Comparison of ENCODE assay signal across 8 mouse cellular contexts in genomic region chr15:95931013-95931775, GRCm38 (mm10).
DNase-seq lines count a peak whose midpoint lies in the region; ATAC-seq and TF ChIP-seq lines count a peak whose summit lies in the region.

No protein-coding gene starts in this region.

- no peaks in the 10 kb centered on the region for H3K4me1 ChIP-seq in kidney, embryonic 14.5 days (ENCODE audit: control insufficient read depth, insufficient read depth, low read length)
- peaks cover 7% of the 10 kb centered on the region; the same call in 1 of the 2 replicates for H3K4me1 ChIP-seq in forebrain, embryonic 14.5 days (ENCODE audit: control insufficient read depth, insufficient read depth, low read length)
- no peaks in the 10 kb centered on the region for H3K4me1 ChIP-seq in kidney, postnatal 0 days (replicated peaks; ENCODE audit: insufficient read depth, low read length)
- peaks cover 4% of the 10 kb centered on the region; the same call in 1 of the 2 replicates for H3K4me1 ChIP-seq in midbrain, embryonic 16.5 days (ENCODE audit: control insufficient read depth, insufficient read depth, low read length)

- no peak overlapping the region for H3K9ac ChIP-seq in kidney, embryonic 14.5 days (ENCODE audit: low read depth, low read length)
- H3K9ac ChIP-seq in forebrain, embryonic 14.5 days (ENCODE audit: low read length): no peak overlapping the region
- no peak overlapping the region for H3K9ac ChIP-seq in kidney, postnatal 0 days (ENCODE audit: low read depth, low read length)
- H3K9ac ChIP-seq in midbrain, embryonic 16.5 days (ENCODE audit: low read depth, low read length): no peak overlapping the region

- H3K4me3 ChIP-seq in kidney, embryonic 14.5 days (ENCODE audit: low read length): no peak overlapping the region
- H3K4me3 ChIP-seq in forebrain, embryonic 14.5 days (ENCODE audit: low read depth, low read length): no peak overlapping the region
- H3K4me3 ChIP-seq in kidney, postnatal 0 days (replicated peaks; ENCODE audit: low read depth, low read length): no peak overlapping the region
- H3K4me3 ChIP-seq in midbrain, embryonic 16.5 days (ENCODE audit: low read depth, low read length): no peak overlapping the region

- H3K27ac ChIP-seq in kidney, embryonic 14.5 days (ENCODE audit: low read depth, low read length): peak overlapping the region; percentile 63; the same call in 1 of the 2 replicates
- peak overlapping the region; percentile 52; the same call in 1 of the 2 replicates for H3K27ac ChIP-seq in forebrain, embryonic 14.5 days (ENCODE audit: low read depth, low read length)
- peak overlapping the region; percentile 44; the same call in 1 of the 2 replicates for H3K27ac ChIP-seq in kidney, postnatal 0 days
- H3K27ac ChIP-seq in midbrain, embryonic 16.5 days (ENCODE audit: low read length): peak overlapping the region; percentile 47; the same call in 1 of the 2 replicates

- no peaks in the 10 kb centered on the region for H3K9me3 ChIP-seq in kidney, embryonic 14.5 days (ENCODE audit: control insufficient read depth, low read length)
- no peaks in the 10 kb centered on the region for H3K9me3 ChIP-seq in forebrain, embryonic 14.5 days (replicated peaks; ENCODE audit: control insufficient read depth, low read length)
- no peaks in the 10 kb centered on the region for H3K9me3 ChIP-seq in kidney, postnatal 0 days (replicated peaks; ENCODE audit: low read length)
- H3K9me3 ChIP-seq in midbrain, embryonic 16.5 days (replicated peaks; ENCODE audit: control insufficient read depth, low read length, poor library complexity, severe bottlenecking): no peaks in the 10 kb centered on the region

- H3K27me3 ChIP-seq in kidney, embryonic 14.5 days (ENCODE audit: control insufficient read depth, insufficient read depth, low read length): no peaks in the 10 kb centered on the region
- H3K27me3 ChIP-seq in forebrain, embryonic 14.5 days (replicated peaks; ENCODE audit: control insufficient read depth, insufficient read depth, low read length): no peaks in the 10 kb centered on the region
- H3K27me3 ChIP-seq in kidney, postnatal 0 days (ENCODE audit: insufficient read depth, low read length): no peaks in the 10 kb centered on the region
- H3K27me3 ChIP-seq in midbrain, embryonic 16.5 days (ENCODE audit: control insufficient read depth, insufficient read depth, low read depth, low read length): no peaks in the 10 kb centered on the region

- no peak for TF ChIP-seq CTCF in kidney, postnatal 0 days (IDR thresholded peaks at IDR 0.05; ENCODE audit: low read depth)

- peak; percentile 79 for ATAC-seq in kidney, embryonic 14.5 days (ENCODE audit: low FRiP score, low TSS enrichment)
- ATAC-seq in forebrain, embryonic 14.5 days: peak; percentile 60; the same call in 1 of the 2 replicates
- ATAC-seq in kidney, postnatal 0 days (replicated peaks; ENCODE audit: low FRiP score, low read depth): no peak
- ATAC-seq in midbrain, embryonic 16.5 days: no peak

- H3K36me3 ChIP-seq in kidney, embryonic 14.5 days (ENCODE audit: control insufficient read depth, insufficient read depth, low read length): peaks cover 16% of the 10 kb centered on the region
- peaks cover 9% of the 10 kb centered on the region; the same call in 1 of the 2 replicates for H3K36me3 ChIP-seq in forebrain, embryonic 14.5 days (ENCODE audit: control insufficient read depth, insufficient read depth, low read length)
- H3K36me3 ChIP-seq in kidney, postnatal 0 days (ENCODE audit: insufficient read depth, low read length): peaks cover 31% of the 10 kb centered on the region; the same call in 1 of the 2 replicates
- 0 out of 2 replicates have a peak, but pooled peaks cover 2% of the 10 kb centered on the region for H3K36me3 ChIP-seq in midbrain, embryonic 16.5 days (ENCODE audit: control insufficient read depth, insufficient read depth, low read length)

- DNase-seq in kidney, adult 8-10 months: no peak
- peak; percentile 64 for DNase-seq in forebrain, embryonic 14.5 days (ENCODE audit: low spot score)
- DNase-seq in kidney, postnatal 0 days (ENCODE audit: low spot score): peak; percentile 83
- DNase-seq in testis, postnatal 10 days (ENCODE audit: low spot score): no peak
- DNase-seq in cerebellum, adult 9-10 months: no peak
- DNase-seq in adrenal gland, adult 2 months: no peak

- no peak overlapping the region for H3K4me2 ChIP-seq in kidney, embryonic 14.5 days (replicated peaks; ENCODE audit: low read depth, low read length)
- H3K4me2 ChIP-seq in forebrain, embryonic 14.5 days (ENCODE audit: low read length): no peak overlapping the region
- H3K4me2 ChIP-seq in kidney, postnatal 0 days (ENCODE audit: low read length): no peak overlapping the region
- H3K4me2 ChIP-seq in midbrain, embryonic 16.5 days (ENCODE audit: low read length): no peak overlapping the region

- 44% methylated on average over 16 of the region's 16 CpGs for WGBS in kidney, embryonic 14.5 days
- 61% methylated on average over 16 of the region's 16 CpGs for WGBS in forebrain, embryonic 14.5 days
- 47% methylated on average over 16 of the region's 16 CpGs for WGBS in kidney, postnatal 0 days
- 66% methylated on average over 16 of the region's 16 CpGs for WGBS in midbrain, embryonic 16.5 days

Comparison
In these comparisons a context has a peak if more than half of its experiments do, and no peak if none do; other contexts are left out.
1. ATAC-seq: peak in kidney, embryonic 14.5 days (single experiment) and forebrain, embryonic 14.5 days (single experiment); none in kidney, postnatal 0 days (single experiment) and midbrain, embryonic 16.5 days (single experiment).
2. DNase-seq: peak in forebrain, embryonic 14.5 days (single experiment) and kidney, postnatal 0 days (single experiment); none in kidney, adult 8-10 months (0 of 2), testis, postnatal 10 days (single experiment), cerebellum, adult 9-10 months (single experiment) and adrenal gland, adult 2 months (single experiment).
3. Peak in every context shown above with its lines, with median percentiles within 50 percentile points of each other: H3K27ac ChIP-seq.